Mouse (Mus musculus) midbrain, embryonic 15.5 days (tissue): ENCODE data around the gene Plce1. TPM values are rescaled to one million over a fixed set of nuclear protein-coding genes. Genes with fewer than 3 reads are reported as not detected.

ENCODE experiments used
- polyA plus RNA-seq: library from polyadenylated mRNA; unstranded; fragments of >200 nt; fragmentation: Nextera tagmentation; extraction: Ambion mirVana; gene quantifications from 2 replicates; pipeline ENCODE4 v1.2.1, GENCODE M21; 2015

Plce1 gene
- polyA plus RNA-seq, 1 experiment from 2014 or later = 4.0 TPM

Other genes with a start within 250 kb of the Plce1 start
- gene Lgi1, start 216.6 kb upstream of the Plce1 start, polyA plus RNA-seq = 14.7 and 20.7 TPM in 2 replicates
- gene Slc35g1, start 85.1 kb upstream of the Plce1 start, polyA plus RNA-seq = 0.98 and 1.2 TPM in 2 replicates